8 mouse cellular contexts compared by ENCODE assay signal in genomic region chr6:34988081-34988761, GRCm38 (mm10). TPM values are rescaled to one million over a fixed set of nuclear protein-coding genes. Genes with fewer than 3 reads are reported as not detected.
DNase-seq lines count a peak whose midpoint lies in the region; ATAC-seq and TF ChIP-seq lines count a peak whose summit lies in the region.

Gene Slc23a4 (minus strand): TSS chr6:34988404.

- H3K4me2 ChIP-seq in hindbrain, embryonic 11.5 days (replicated peaks; ENCODE audit: low read depth, low read length), result no peak within 1 kb of the TSS

- WGBS in hindbrain, embryonic 11.5 days, result 8% methylated on average over 20 of the region's 20 CpGs
- WGBS in cerebellum, adult 2 months, result 10% methylated on average over 20 of the region's 20 CpGs

- TF ChIP-seq CTCF in cerebellum, adult 2 months (IDR thresholded peaks at IDR 0.05; ENCODE audit: borderline replicate concordance, insufficient read depth, low read depth, low read length), result no peak

- no peak within 1 kb of the TSS for H3K4me3 ChIP-seq in hindbrain, embryonic 11.5 days (ENCODE audit: low read depth, low read length)
- no peak within 1 kb of the TSS for H3K4me3 ChIP-seq in cerebellum, adult 2 months (replicated peaks; ENCODE audit: insufficient read depth, low read depth, low read length)

- DNase-seq in ovary, postnatal 36 days (ENCODE audit: low spot score), result peak; percentile 15
- DNase-seq in ovary, postnatal 10 days (ENCODE audit: low spot score), result no peak
- peak; percentile 51 for DNase-seq in hindbrain, embryonic 11.5 days (ENCODE audit: low spot score)
- DNase-seq in thymus, adult 18-20 months, result peak; percentile 43 to 51
- no peak for DNase-seq in cerebellum, adult 2 months
- DNase-seq in right cerebral cortex, postnatal 36 days (ENCODE audit: low spot score in 2 of 2), result no peak
- no peak for DNase-seq in cerebellum, postnatal 14 days

- H3K27ac ChIP-seq in hindbrain, embryonic 11.5 days (ENCODE audit: low read depth, low read length), result no peak within 1 kb of the TSS
- no peak within 1 kb of the TSS for H3K27ac ChIP-seq in cerebellum, adult 2 months (ENCODE audit: insufficient read depth, low read length)

- peaks cover 3% of the 10 kb centered on the region; the same call in 1 of the 2 replicates for H3K4me1 ChIP-seq in hindbrain, embryonic 11.5 days (replicated peaks; ENCODE audit: control insufficient read depth, insufficient read depth, low read length)
- H3K4me1 ChIP-seq in cerebellum, adult 2 months (ENCODE audit: control insufficient read depth, insufficient read depth, low read length), result 0 out of 2 replicates have a peak, but pooled peaks cover 3% of the 10 kb centered on the region

- H3K36me3 ChIP-seq in hindbrain, embryonic 11.5 days (ENCODE audit: control insufficient read depth, insufficient read depth, low read length), result no peaks in the 10 kb centered on the region

- H3K9ac ChIP-seq in hindbrain, embryonic 11.5 days (ENCODE audit: low read depth, low read length), result no peak within 1 kb of the TSS

- H3K27me3 ChIP-seq in hindbrain, embryonic 11.5 days (ENCODE audit: control insufficient read depth, insufficient read depth, low read length), result no peaks in the 10 kb centered on the region
- H3K27me3 ChIP-seq in cerebellum, adult 2 months (ENCODE audit: control insufficient read depth, insufficient read depth, low read length), result no peaks in the 10 kb centered on the region

- no peak for TF ChIP-seq POLR2A in cerebellum, adult 2 months (IDR thresholded peaks at IDR 0.05; ENCODE audit: borderline replicate concordance, insufficient read depth, low read length)

- peak; percentile 51; the same call in 1 of the 2 replicates for ATAC-seq in hindbrain, embryonic 11.5 days (ENCODE audit: low FRiP score)
- peak; percentile 52 for ATAC-seq in megakaryocyte progenitor cell, adult 5-6 weeks (replicated peaks; ENCODE audit: poor library complexity)

- H3K9me3 ChIP-seq in hindbrain, embryonic 11.5 days (ENCODE audit: control insufficient read depth, low read length), result no peaks in the 10 kb centered on the region

RNA-seq across cellular contexts. Expression of gene Slc23a4, which starts in this region (rescaled TPM):
- polyA plus RNA-seq in hindbrain, embryonic 11.5 days (2014; fragmentation: Nextera tagmentation; extraction: Ambion mirVana), result 0.46 and 0.49 TPM in 2 replicates
- 0.42 TPM in 1 of 2 replicates, not detected in the other for total RNA-seq in megakaryocyte progenitor cell, adult 5-6 weeks (2015)
- 0.10 TPM in 1 of 2 replicates, not detected in the other for total RNA-seq in megakaryocyte progenitor cell, adult 5-6 weeks (2017)
- 0.46 and 0.70 TPM in 2 replicates for polyA plus RNA-seq in cerebellum, adult 2 months (2012; rRNA removed)

Comparison
In these comparisons a context has a peak if more than half of its experiments do, and no peak if none do; other contexts are left out.
1. DNase-seq: peak in ovary, postnatal 36 days (single experiment) and thymus, adult 18-20 months (2 of 2); none in ovary, postnatal 10 days (single experiment), cerebellum, adult 2 months (0 of 2), right cerebral cortex, postnatal 36 days (0 of 2) and cerebellum, postnatal 14 days (0 of 2).
2. Peak in DNase-seq and ATAC-seq in hindbrain, embryonic 11.5 days; RNA of the gene not detected or under 1 TPM.
3. Peak in ATAC-seq in megakaryocyte progenitor cell, adult 5-6 weeks; RNA of the gene not detected or under 1 TPM.